Mouse (Mus musculus) mammary gland, adult 2 months (tissue): Measurements from ENCODE around the gene Olfr235. TPM values are rescaled to one million over a fixed set of nuclear protein-coding genes. Genes with fewer than 3 reads are reported as not detected.

Experiments
- polyA plus RNA-seq: library from polyadenylated mRNA; depleted of rRNA; stranded (reverse); fragments of >200 nt; gene quantifications from 2 replicates; pipeline ENCODE4 v1.2.3, GENCODE M21; 2012; ENCODE audit warnings: low replicate concordance; rRNA removed

The Olfr235 gene
- not detected in 2 replicates for polyA plus RNA-seq

DNA sequence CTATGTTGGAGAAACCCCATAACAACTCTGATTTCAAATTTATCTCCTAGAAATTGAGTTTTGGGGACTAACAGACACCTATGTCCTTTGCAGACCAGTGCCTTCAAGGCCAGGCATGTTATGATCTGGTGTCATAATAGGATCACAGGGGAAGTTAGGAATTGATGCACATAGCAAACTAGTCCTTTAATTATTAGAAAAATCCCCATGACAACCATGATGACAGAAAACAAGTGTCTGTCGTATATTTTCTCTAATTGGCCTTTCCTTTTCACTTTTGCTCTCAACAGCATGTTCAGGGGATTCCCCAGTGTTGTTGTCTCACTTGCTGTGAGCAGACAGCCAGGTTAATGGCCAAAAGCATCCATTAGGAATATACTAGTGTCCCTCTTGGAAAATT lies at the start of gene Olfr235:
Gene Olfr235 (plus strand): TSS at position 301 of the 400 bp plus-strand sequence.

DNA sequence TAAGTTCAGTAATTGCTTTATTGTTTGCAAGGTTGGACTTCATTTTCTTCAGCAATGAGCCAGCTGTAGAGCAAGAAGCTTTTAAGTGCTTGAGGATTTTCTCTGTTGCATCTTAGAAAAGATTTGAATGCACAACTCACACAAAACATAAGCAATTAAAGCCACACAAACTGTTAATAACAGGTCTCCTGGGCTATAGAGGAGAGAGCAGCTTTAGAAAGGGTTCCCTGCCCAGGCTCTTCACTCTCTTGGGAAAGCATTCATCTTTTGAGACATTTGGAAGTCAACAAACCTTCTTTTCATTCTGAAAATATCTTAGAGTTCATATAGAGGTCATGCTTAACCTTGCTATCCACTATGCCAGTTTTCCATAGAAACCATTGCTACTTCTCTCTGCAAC lies 28.3 kb upstream of the Olfr235 start, which contains the start of gene Olfr1432:
Gene Olfr1432 (minus strand): TSS at position 101 of the 400 bp plus-strand sequence.

DNA sequence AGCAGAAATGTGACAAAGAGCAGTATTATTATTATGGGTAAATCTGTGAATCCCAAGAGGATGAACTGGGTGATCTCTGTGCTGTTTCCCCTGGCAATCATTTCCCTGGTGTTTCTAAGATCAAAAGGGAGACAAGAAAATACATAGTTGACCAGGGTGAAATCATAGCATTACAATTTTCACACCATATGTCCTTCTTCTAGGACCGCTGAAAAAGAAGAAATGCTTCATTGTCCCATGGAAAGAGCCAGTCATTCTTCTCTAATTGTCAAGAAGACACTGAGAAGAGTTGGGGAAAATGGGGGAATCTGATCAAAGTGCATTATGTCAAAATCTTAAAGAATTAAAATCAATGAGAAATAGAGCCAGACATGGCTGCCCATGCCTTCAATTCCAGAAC lies 19.3 kb upstream of the Olfr235 start, which contains the start of gene Olfr262:
Gene Olfr262 (minus strand): TSS at position 101 of the 400 bp plus-strand sequence.

DNA sequence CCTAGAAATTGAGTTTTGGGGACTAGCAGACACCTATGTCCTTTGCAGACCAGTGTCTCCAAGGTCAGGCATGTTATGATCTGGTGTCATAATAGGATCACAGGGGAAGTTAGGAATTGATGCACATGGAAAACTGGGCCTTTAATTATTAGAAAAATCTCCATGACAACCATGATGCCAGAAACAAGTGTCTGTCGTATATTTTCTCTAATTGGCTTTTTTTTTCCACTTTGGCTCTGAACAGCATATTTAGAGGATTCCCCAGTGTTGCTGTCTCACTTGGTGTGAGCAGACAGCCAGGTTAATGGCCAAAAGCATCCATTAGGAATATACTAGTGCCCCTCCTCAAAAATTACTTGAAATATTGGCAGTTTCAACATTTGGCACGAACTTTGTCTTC lies 18.7 kb downstream of the Olfr235 start, which contains the start of gene Olfr1434:
Gene Olfr1434 (plus strand): TSS at position 301 of the 400 bp plus-strand sequence.

DNA sequence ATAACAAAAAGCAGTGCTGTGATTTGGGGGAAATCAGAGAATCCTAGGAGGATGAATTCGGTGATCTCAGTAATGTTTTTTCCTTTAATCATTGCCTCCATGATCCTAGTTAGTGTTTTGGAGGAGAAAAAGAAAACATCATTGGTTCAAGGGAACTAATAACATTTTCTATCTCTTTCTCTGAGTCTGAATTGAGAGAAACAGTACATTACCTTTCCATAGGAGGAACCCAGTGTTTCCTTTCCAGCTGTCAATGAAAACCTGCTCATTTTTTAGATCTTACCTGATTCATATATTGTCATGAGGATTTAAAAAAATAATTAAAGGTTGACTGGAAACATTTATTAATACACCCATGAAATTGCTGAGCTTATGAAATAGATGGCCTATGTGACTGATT lies 38.2 kb downstream of the Olfr235 start, which contains the start of gene Olfr1436:
Gene Olfr1436 (minus strand): TSS at position 101 of the 400 bp plus-strand sequence.

Other genes starting within 250 kb of the Olfr235 start
- not detected in 2 replicates for gene Olfr1423, start 219.7 kb upstream of the Olfr235 start, polyA plus RNA-seq
- not detected in 2 replicates for gene Olfr1424, start 198.3 kb upstream of the Olfr235 start, polyA plus RNA-seq
- gene Olfr1425, start 183.3 kb upstream of the Olfr235 start, polyA plus RNA-seq, result not detected in 2 replicates
- gene Olfr1426, start 169.0 kb upstream of the Olfr235 start, polyA plus RNA-seq, result not detected in 2 replicates
- not detected in 2 replicates for gene Olfr1427, start 157.7 kb upstream of the Olfr235 start, polyA plus RNA-seq
- not detected in 2 replicates for gene Olfr1428, start 145.1 kb upstream of the Olfr235 start, polyA plus RNA-seq
- gene Olfr76, start 137.8 kb upstream of the Olfr235 start, polyA plus RNA-seq, result not detected in 2 replicates
- not detected in 2 replicates for gene Olfr1555-ps1, start 90.9 kb upstream of the Olfr235 start, polyA plus RNA-seq
- not detected in 2 replicates for gene Olfr1431, start 60.4 kb upstream of the Olfr235 start, polyA plus RNA-seq
- gene Olfr1432, start 28.4 kb upstream of the Olfr235 start, polyA plus RNA-seq, result not detected in 2 replicates
- gene Olfr262, start 19.4 kb upstream of the Olfr235 start, polyA plus RNA-seq, result not detected in 2 replicates
- gene Olfr1434, start 18.8 kb downstream of the Olfr235 start, polyA plus RNA-seq, result not detected in 2 replicates
- not detected in 2 replicates for gene Olfr1436, start 38.1 kb downstream of the Olfr235 start, polyA plus RNA-seq
- not detected in 2 replicates for gene Olfr1437, start 64.1 kb downstream of the Olfr235 start, polyA plus RNA-seq
- gene Olfr1438-ps1, start 74.9 kb downstream of the Olfr235 start, polyA plus RNA-seq, result not detected in 2 replicates
- gene Olfr1440, start 126.2 kb downstream of the Olfr235 start, polyA plus RNA-seq, result not detected in 2 replicates
- gene Olfr1441, start 156.4 kb downstream of the Olfr235 start, polyA plus RNA-seq, result not detected in 2 replicates
- not detected in 2 replicates for gene Pfpl, start 166.9 kb downstream of the Olfr235 start, polyA plus RNA-seq
- gene Mpeg1, start 199.7 kb downstream of the Olfr235 start, polyA plus RNA-seq, result 13.1 and 25.0 TPM in 2 replicates
- 21.0 and 21.7 TPM in 2 replicates for gene Dtx4, start 240.4 kb downstream of the Olfr235 start, polyA plus RNA-seq